Mouse (Mus musculus) forebrain, embryonic 12.5 days (tissue): Measurements from ENCODE around the gene Dip2c. TPM values are rescaled to one million over a fixed set of nuclear protein-coding genes. Genes with fewer than 3 reads are reported as not detected.

Source experiments
- ATAC-seq: fragments of 200-750 bp; cut with Nextera tagmentation; 2 replicates; pipeline ENCODE4 v1.8.0; 2017; ENCODE audit warnings: moderate TSS enrichment; ENCODE audit not compliant: low FRiP score
- H3K27ac ChIP-seq: fragments of 300-500 bp; sonication (generic); 2 replicates; pipeline ENCODE4 v1.5.1; 2016; ENCODE audit warnings: mild to moderate bottlenecking
- H3K27me3 ChIP-seq: fragments of 300-500 bp; sonication (generic); 2 replicates; pipeline ENCODE4 v1.6.1; 2016; ENCODE audit warnings: mild to moderate bottlenecking
- H3K36me3 ChIP-seq: fragments of 300-500 bp; sonication (generic); replicated peaks from 2 replicates; pipeline ENCODE4 v1.6.1; 2016; ENCODE audit warnings: mild to moderate bottlenecking
- H3K4me1 ChIP-seq: fragments of 300-500 bp; sonication (generic); 2 replicates; pipeline ENCODE4 v1.6.1; 2016
- H3K4me2 ChIP-seq: fragments of 300-500 bp; sonication (generic); 2 replicates; pipeline ENCODE4 v1.6.1; 2016; ENCODE audit warnings: mild to moderate bottlenecking, moderate library complexity
- H3K4me3 ChIP-seq: fragments of 300-500 bp; sonication (generic); replicated peaks from 2 replicates; pipeline ENCODE4 v1.5.1; 2016; ENCODE audit warnings: mild to moderate bottlenecking
- H3K9ac ChIP-seq: fragments of 300-500 bp; sonication (generic); 2 replicates; pipeline ENCODE4 v1.6.1; 2016; ENCODE audit warnings: mild to moderate bottlenecking
- H3K9me3 ChIP-seq: fragments of 300-500 bp; sonication (generic); 2 replicates; pipeline ENCODE4 v1.6.1; 2016
- WGBS: fragments of 180-500 bp; shearing (Covaris S2); methylation state at CpG from one replicate; pipeline ENCODE4 v1.1.7; 2016; 5-methylcytosine and 5-hydroxymethylcytosine counted together
- polyA plus RNA-seq: library from polyadenylated mRNA; unstranded; fragments of >200 nt; fragmentation: Nextera tagmentation; extraction: Ambion mirVana; gene quantifications from 2 replicates; pipeline ENCODE4 v1.2.1, GENCODE M21; 2016

Dip2c gene
- polyA plus RNA-seq, 1 experiment from 2014 or later = 10.5 TPM

- H3K27ac ChIP-seq = no peak overlapping the region
- H3K36me3 ChIP-seq = no peaks in the 10 kb centered on the region
- no peaks in the 10 kb centered on the region for H3K4me1 ChIP-seq
- H3K9ac ChIP-seq = no peak overlapping the region
- H3K4me3 ChIP-seq = no peak overlapping the region
- no peak overlapping the region for H3K4me2 ChIP-seq
- H3K27me3 ChIP-seq = no peaks in the 10 kb centered on the region
- no peak for ATAC-seq
- H3K9me3 ChIP-seq = no peaks in the 10 kb centered on the region
These were observed 155.1 kb downstream of the Dip2c start for GRCm38 (mm10) chr13:9431441-9431840.

- no peak for ATAC-seq
- Histone ChIP-seq H3K4me2 (no peak overlapping the region), H3K4me1 (no peaks in the 10 kb centered on the region), H3K4me3 (no peak overlapping the region), H3K27me3 (no peaks in the 10 kb centered on the region), H3K27ac (no peak overlapping the region), H3K9ac (no peak overlapping the region), H3K36me3 (no peaks in the 10 kb centered on the region), H3K9me3 (no peaks in the 10 kb centered on the region)
- WGBS = 90% methylated on average over 4 of the region's 4 CpGs
These were observed 166.7 kb downstream of the Dip2c start for GRCm38 (mm10) chr13:9443066-9443465.

GRCm38 (mm10) chr13:9445533-9446294, 169.4 kb downstream of the Dip2c start:
- Histone ChIP-seq H3K9me3 (no peaks in the 10 kb centered on the region), H3K36me3 (no peaks in the 10 kb centered on the region), H3K9ac (no peak overlapping the region), H3K27me3 (no peaks in the 10 kb centered on the region), H3K27ac (no peak overlapping the region), H3K4me1 (no peaks in the 10 kb centered on the region), H3K4me3 (no peak overlapping the region), H3K4me2 (no peak overlapping the region)
- ATAC-seq = no peak
- 94% methylated on average over 6 of the region's 6 CpGs for WGBS

- Histone ChIP-seq H3K36me3 (no peaks in the 10 kb centered on the region), H3K4me3 (no peak overlapping the region), H3K27ac (no peak overlapping the region), H3K4me2 (no peak overlapping the region), H3K27me3 (no peaks in the 10 kb centered on the region), H3K4me1 (no peaks in the 10 kb centered on the region), H3K9ac (no peak overlapping the region), H3K9me3 (no peaks in the 10 kb centered on the region)
- WGBS = 96% methylated on average over 4 of the region's 4 CpGs
- no peak for ATAC-seq
These were observed 170.3 kb downstream of the Dip2c start for GRCm38 (mm10) chr13:9446448-9447115.

GRCm38 (mm10) chr13:9450276-9450675, 173.9 kb downstream of the Dip2c start:
- Histone ChIP-seq H3K4me1 (no peaks in the 10 kb centered on the region; the same call in 1 of the 2 replicates), H3K9me3 (no peaks in the 10 kb centered on the region), H3K4me3 (no peak overlapping the region), H3K36me3 (no peaks in the 10 kb centered on the region), H3K9ac (no peak overlapping the region), H3K27me3 (no peaks in the 10 kb centered on the region), H3K27ac (no peak overlapping the region), H3K4me2 (no peak overlapping the region)
- WGBS = 87% methylated on average over 3 of the region's 3 CpGs
- no peak for ATAC-seq

GRCm38 (mm10) chr13:9451952-9452351, 175.6 kb downstream of the Dip2c start:
- 63% methylated on average over 3 of the region's 3 CpGs for WGBS
- no peak overlapping the region for H3K4me2 ChIP-seq
- no peak for ATAC-seq
- H3K36me3 ChIP-seq = no peaks in the 10 kb centered on the region
- H3K9me3 ChIP-seq = no peaks in the 10 kb centered on the region
- no peak overlapping the region for H3K4me3 ChIP-seq
- no peak overlapping the region for H3K9ac ChIP-seq
- no peaks in the 10 kb centered on the region for H3K27me3 ChIP-seq
- H3K4me1 ChIP-seq = peaks cover 4% of the 10 kb centered on the region; the same call in 1 of the 2 replicates
- H3K27ac ChIP-seq = no peak overlapping the region

GRCm38 (mm10) chr13:9454426-9455177, 178.3 kb downstream of the Dip2c start:
- H3K27me3 ChIP-seq = no peaks in the 10 kb centered on the region
- H3K9me3 ChIP-seq = no peaks in the 10 kb centered on the region
- WGBS = 73% methylated on average over 4 of the region's 4 CpGs
- ATAC-seq = no peak
- no peak overlapping the region for H3K4me3 ChIP-seq
- peaks cover 4% of the 10 kb centered on the region; the same call in 1 of the 2 replicates for H3K4me1 ChIP-seq
- no peaks in the 10 kb centered on the region for H3K36me3 ChIP-seq
- no peak overlapping the region for H3K27ac ChIP-seq
- H3K9ac ChIP-seq = no peak overlapping the region
- H3K4me2 ChIP-seq = no peak overlapping the region

- Histone ChIP-seq H3K27me3 (no peaks in the 10 kb centered on the region), H3K27ac (no peak overlapping the region), H3K4me2 (no peak overlapping the region), H3K9ac (no peak overlapping the region), H3K36me3 (no peaks in the 10 kb centered on the region), H3K9me3 (no peaks in the 10 kb centered on the region), H3K4me1 (peaks cover 4% of the 10 kb centered on the region; the same call in 1 of the 2 replicates), H3K4me3 (no peak overlapping the region)
- no peak for ATAC-seq
- 69% methylated on average over 1 of the region's 1 CpGs for WGBS
These were observed 179.7 kb downstream of the Dip2c start for GRCm38 (mm10) chr13:9455979-9456378.

GRCm38 (mm10) chr13:9457420-9458308, 181.3 kb downstream of the Dip2c start:
- no peaks in the 10 kb centered on the region for H3K36me3 ChIP-seq
- no peak for ATAC-seq
- no peak overlapping the region for H3K9ac ChIP-seq
- H3K4me3 ChIP-seq = no peak overlapping the region
- no peak overlapping the region for H3K4me2 ChIP-seq
- no peaks in the 10 kb centered on the region for H3K27me3 ChIP-seq
- no peak overlapping the region for H3K27ac ChIP-seq
- no peaks in the 10 kb centered on the region for H3K9me3 ChIP-seq
- 88% methylated on average over 8 of the region's 8 CpGs for WGBS
- H3K4me1 ChIP-seq = peaks cover 4% of the 10 kb centered on the region; the same call in 1 of the 2 replicates

GRCm38 (mm10) chr13:9464457-9464856, 188.1 kb downstream of the Dip2c start:
- ATAC-seq = no peak
- Histone ChIP-seq H3K4me3 (no peak overlapping the region), H3K27me3 (no peaks in the 10 kb centered on the region), H3K9me3 (no peaks in the 10 kb centered on the region), H3K4me2 (no peak overlapping the region), H3K27ac (no peak overlapping the region), H3K4me1 (no peaks in the 10 kb centered on the region), H3K36me3 (no peaks in the 10 kb centered on the region), H3K9ac (no peak overlapping the region)
- WGBS = 86% methylated on average over 3 of the region's 3 CpGs

GRCm38 (mm10) chr13:9467216-9467615, 190.9 kb downstream of the Dip2c start:
- H3K9me3 ChIP-seq = no peaks in the 10 kb centered on the region
- WGBS = 33% methylated on average over 1 of the region's 1 CpGs
- ATAC-seq = no peak; the same call in 1 of the 2 replicates
- no peak overlapping the region for H3K4me2 ChIP-seq
- no peaks in the 10 kb centered on the region for H3K4me1 ChIP-seq
- no peaks in the 10 kb centered on the region for H3K27me3 ChIP-seq
- no peak overlapping the region for H3K9ac ChIP-seq
- H3K4me3 ChIP-seq = no peak overlapping the region
- H3K36me3 ChIP-seq = no peaks in the 10 kb centered on the region
- no peak overlapping the region for H3K27ac ChIP-seq

GRCm38 (mm10) chr13:9473383-9473782, 197.1 kb downstream of the Dip2c start:
- 89% methylated on average over 1 of the region's 1 CpGs for WGBS
- no peak for ATAC-seq
- H3K9me3 ChIP-seq = no peaks in the 10 kb centered on the region
- no peak overlapping the region for H3K4me2 ChIP-seq
- H3K27ac ChIP-seq = no peak overlapping the region
- H3K27me3 ChIP-seq = no peaks in the 10 kb centered on the region
- no peaks in the 10 kb centered on the region; the same call in 1 of the 2 replicates for H3K36me3 ChIP-seq
- H3K4me3 ChIP-seq = no peak overlapping the region
- H3K4me1 ChIP-seq = no peaks in the 10 kb centered on the region
- no peak overlapping the region for H3K9ac ChIP-seq
